Mouse (Mus musculus): ENCODE results near the gene Crispld2. TPM values are rescaled to one million over a fixed set of nuclear protein-coding genes. Genes with fewer than 3 reads are reported as not detected.

Crispld2 gene
- total RNA-seq, 2 experiments from 2014 or later: 11.2 to 13.1 TPM

Other genes starting within 250 kb of the Crispld2 start
- gene Tldc1, start 214.0 kb upstream of the Crispld2 start, total RNA-seq (2021): 1 to 10 TPM; 3.4 TPM
- gene Cotl1, start 151.9 kb upstream of the Crispld2 start, total RNA-seq (2021): 1 to 10 TPM; 4.7 to 6.0 TPM
- 1 to 10 TPM; 1.2 to 1.3 TPM for gene Klhl36, start 130.2 kb upstream of the Crispld2 start, total RNA-seq (2021)
- 10 to 100 TPM; 62.1 to 62.7 TPM for gene Usp10, start 82.1 kb upstream of the Crispld2 start, total RNA-seq (2021)
- gene Gm20388, start 81.6 kb upstream of the Crispld2 start, total RNA-seq (2021): 10 to 100 TPM; 10.5 to 12.3 TPM
- 10 to 100 TPM; 20.4 to 24.6 TPM for gene Zdhhc7, start 109.0 kb downstream of the Crispld2 start, total RNA-seq (2021)
- gene 6430548M08Rik, start 121.7 kb downstream of the Crispld2 start, total RNA-seq (2021): 10 to 100 TPM; 23.3 to 45.0 TPM
- gene Fam92b, start 185.0 kb downstream of the Crispld2 start, total RNA-seq (2021): not detected
- 10 to 100 TPM; 28.9 to 32.6 TPM for gene Gse1, start 236.0 kb downstream of the Crispld2 start, total RNA-seq (2021)

All from gastrocnemius, adult 18-20 months (tissue).